Comparison of ENCODE assay signal across 14 mouse cellular contexts in genomic region chr1:186568496-186568895, GRCm38 (mm10).
"Had no signal": no experiment of that assay in that cellular context is flagged by ENCODE, and none has a peak within 500 bp of the region (broad histone marks: within the 10 kb centered on the region; RNA-seq: fewer than 3 reads in every experiment).

No protein-coding gene starts in this region.

- H3K27ac ChIP-seq: layer of hippocampus, adult 2 months; limb, embryonic 12.5 days; liver, embryonic 13.5 days; lung, embryonic 15.5 days; macrophage; midbrain, embryonic 12.5 days; neural tube, embryonic 15.5 days; stomach, postnatal 0 days had no signal

- H3K36me3 ChIP-seq: limb, embryonic 12.5 days; liver, embryonic 13.5 days; lung, embryonic 15.5 days; midbrain, embryonic 12.5 days; neural tube, embryonic 15.5 days had no signal

- ATAC-seq: liver, postnatal 0 days had no signal

- H3K27me3 ChIP-seq: limb, embryonic 12.5 days; liver, embryonic 13.5 days; lung, embryonic 15.5 days; megakaryocyte, embryonic 14.5 days; midbrain, embryonic 12.5 days; neural tube, embryonic 15.5 days had no signal

- H3K4me1 ChIP-seq: limb, embryonic 12.5 days; liver, embryonic 13.5 days; megakaryocyte, embryonic 14.5 days; neural tube, embryonic 15.5 days had no signal

- H3K4me3 ChIP-seq: layer of hippocampus, adult 2 months; limb, embryonic 12.5 days; liver, embryonic 13.5 days; lung, embryonic 15.5 days; megakaryocyte, embryonic 14.5 days; midbrain, embryonic 12.5 days; neural tube, embryonic 15.5 days had no signal

- H3K4me2 ChIP-seq: limb, embryonic 12.5 days; liver, embryonic 13.5 days; lung, embryonic 15.5 days; midbrain, embryonic 12.5 days; neural tube, embryonic 15.5 days had no signal

- H3K9me3 ChIP-seq: limb, embryonic 12.5 days; liver, embryonic 13.5 days; lung, embryonic 15.5 days; midbrain, embryonic 12.5 days; neural tube, embryonic 15.5 days had no signal

- DNase-seq: kidney, postnatal 4 days; liver; liver, embryonic 13.5 days; liver, postnatal 0 days; lung, postnatal 14 days; thymus, postnatal 4 days had no signal

- H3K9ac ChIP-seq: limb, embryonic 12.5 days; liver, embryonic 13.5 days; liver, postnatal 0 days; lung, embryonic 15.5 days; midbrain, embryonic 12.5 days; neural tube, embryonic 15.5 days had no signal
